Mouse (Mus musculus) cerebellum, postnatal 14 days (tissue): ENCODE data around the gene Mon1b.

Experiments
- DNase-seq, 2 experiments: peaks; one replicate each; pipeline ENCODE4 v3.0.0; 2021; ENCODE audit warnings: mixed read lengths in 2 of 2

Gene Mon1b

GRCm38 (mm10) chr8:113674611-113675010, 39.2 kb downstream of the Mon1b start:
- no peak for DNase-seq

- DNase-seq: no peak
These were observed 39.9 kb downstream of the Mon1b start for GRCm38 (mm10) chr8:113675281-113675680.

- DNase-seq: no peak
These were observed 41.4 kb downstream of the Mon1b start for GRCm38 (mm10) chr8:113676811-113677210.

- DNase-seq: no peak
These were observed 44.0 kb downstream of the Mon1b start for GRCm38 (mm10) chr8:113679361-113679760.

GRCm38 (mm10) chr8:113687889-113688542, 52.6 kb downstream of the Mon1b start:
- DNase-seq: peak; percentile 75 to 78

GRCm38 (mm10) chr8:113688543-113688915, 53.1 kb downstream of the Mon1b start:
- no peak for DNase-seq

GRCm38 (mm10) chr8:113691622-113692343, 56.4 kb downstream of the Mon1b start:
- peak; percentile 73 to 79 for DNase-seq
